Mouse (Mus musculus): ENCODE measurements around the gene Ddx1. TPM values are rescaled to one million over a fixed set of nuclear protein-coding genes. Genes with fewer than 3 reads are reported as not detected.

Gene Ddx1
- total and polyA plus RNA-seq, 3 experiments: 75.8 to 242 (median 117) TPM

- Histone ChIP-seq H3K27ac (ENCODE audit: insufficient read depth, low read depth) (no peak overlapping the region), H3K27me3 (replicated peaks) (no peaks in the 10 kb centered on the region), H3K36me3 (replicated peaks in 1 of 2; ENCODE audit: control insufficient read depth in 1 of 2, insufficient read depth in 1 of 2, low read length in 1 of 2) (no peaks in the 10 kb centered on the region), H3K4me1 (ENCODE audit: control insufficient read depth in 1 of 2, insufficient read depth in 2 of 2) (peaks cover 0 to 8% of the 10 kb centered on the region in 2 experiments; a peak in 2 of 4 replicates), H3K9ac (ENCODE audit: insufficient read depth, low read depth) (no peak overlapping the region), H3K4me3 (replicated peaks in 1 of 3; ENCODE audit: low read depth in 2 of 3, low read length in 2 of 3, poor library complexity in 1 of 3) (no peak overlapping the region), H3K79me2 (replicated peaks; ENCODE audit: control insufficient read depth, extremely low read depth, insufficient read depth, poor library complexity, severe bottlenecking) (no peaks in the 10 kb centered on the region), H3K4me2 (ENCODE audit: insufficient read depth, low read depth, poor library complexity, severe bottlenecking) (no peak overlapping the region), H3K9me3 (replicated peaks; ENCODE audit: low read length) (no peaks in the 10 kb centered on the region)
- no peak for DNase-seq (ENCODE audit: extremely low read depth)
- dilution Hi-C loops (cut with MboI; ENCODE audit: extremely low pct_ligation_motif_present, extremely low pct_unique_long_range_greater_than_20kb, low sequenced_read_pairs): no loop called here
- TF ChIP-seq MAX (IDR thresholded peaks at IDR 0.05; ENCODE audit: low read length) (no peak), JUN (IDR thresholded peaks at IDR 0.05; ENCODE audit: insufficient read depth, low read depth, low read length) (no peak), CHD1 (IDR thresholded peaks at IDR 0.05; ENCODE audit: low read depth, low read length) (no peak), NELFE (IDR thresholded peaks at IDR 0.05; ENCODE audit: low read depth, low read length) (no peak), POLR2AphosphoS2 (IDR thresholded peaks at IDR 0.05; ENCODE audit: low read depth, low read length) (no peak), NRF1 (IDR thresholded peaks at IDR 0.05; ENCODE audit: low read depth, low read length) (no peak), GABPA (IDR thresholded peaks at IDR 0.05; ENCODE audit: insufficient replicate concordance, low read depth, low read length) (no peak)
- in situ Hi-C loops (cut with MboI; ENCODE audit: low pct_ligation_motif_present, low pct_unique_long_range_greater_than_20kb, low sequenced_read_pairs): loop anchor here (25.0 kb wide), 1 partner anchor 418 kb away; no protein-coding TSS in a partner anchor
Measured at GRCm38 (mm10) chr12:13205733-13206132, 43.3 kb downstream of the Ddx1 start.

GRCm38 (mm10) chr12:13202322-13202721, 46.7 kb downstream of the Ddx1 start:
- in situ Hi-C loops (cut with MboI; ENCODE audit: low pct_ligation_motif_present, low pct_unique_long_range_greater_than_20kb, low sequenced_read_pairs): loop anchor here (25.0 kb wide), 1 partner anchor 415 kb away; no protein-coding TSS in a partner anchor
- Histone ChIP-seq H3K4me3 (replicated peaks in 1 of 3; ENCODE audit: low read depth in 2 of 3, low read length in 2 of 3, poor library complexity in 1 of 3) (no peak overlapping the region), H3K4me1 (ENCODE audit: control insufficient read depth in 1 of 2, insufficient read depth in 2 of 2) (peaks cover 0 to 8% of the 10 kb centered on the region in 2 experiments; a peak in 2 of 4 replicates), H3K4me2 (ENCODE audit: insufficient read depth, low read depth, poor library complexity, severe bottlenecking) (no peak overlapping the region), H3K36me3 (replicated peaks in 1 of 2; ENCODE audit: control insufficient read depth in 1 of 2, insufficient read depth in 1 of 2, low read length in 1 of 2) (no peaks in the 10 kb centered on the region), H3K9me3 (replicated peaks; ENCODE audit: low read length) (no peaks in the 10 kb centered on the region), H3K27ac (ENCODE audit: insufficient read depth, low read depth) (no peak overlapping the region), H3K27me3 (replicated peaks) (no peaks in the 10 kb centered on the region), H3K79me2 (replicated peaks; ENCODE audit: control insufficient read depth, extremely low read depth, insufficient read depth, poor library complexity, severe bottlenecking) (no peaks in the 10 kb centered on the region), H3K9ac (ENCODE audit: insufficient read depth, low read depth) (no peak overlapping the region)
- dilution Hi-C loops (cut with MboI; ENCODE audit: extremely low pct_ligation_motif_present, extremely low pct_unique_long_range_greater_than_20kb, low sequenced_read_pairs): no loop called here
- TF ChIP-seq MAZ (IDR thresholded peaks at IDR 0.05; ENCODE audit: low read depth, low read length) (no peak), ZNF384 (IDR thresholded peaks at IDR 0.05; ENCODE audit: low read depth, low read length) (no peak), CTCF (conservative IDR thresholded peaks at IDR 0.05 in 1 of 2, IDR thresholded peaks at IDR 0.05 in 1 of 2; ENCODE audit: low read depth in 2 of 2, low read length in 2 of 2) (no peak), HCFC1 (IDR thresholded peaks at IDR 0.05; ENCODE audit: low read depth, low read length) (no peak), JUND (conservative IDR thresholded peaks at IDR 0.05; ENCODE audit: low read depth, low read length) (no peak), SIN3A (IDR thresholded peaks at IDR 0.05; ENCODE audit: low read length) (no peak), MEF2A (IDR thresholded peaks at IDR 0.05; ENCODE audit: borderline replicate concordance, low read depth, low read length) (no peak), UBTF (IDR thresholded peaks at IDR 0.05; ENCODE audit: low read depth, low read length) (no peak)
- no peak for DNase-seq (ENCODE audit: extremely low read depth)

Data from CH12.LX (cell line).